Mouse (Mus musculus) inflammation-experienced regulatory T-cells, adult 6 months (primary cell): ENCODE data around the gene Pdzd2. TPM values are rescaled to one million over a fixed set of nuclear protein-coding genes. Genes with fewer than 3 reads are reported as not detected.
A peak's percentile ranks its signal among the peaks of the same experiment; 100 is the strongest.
"Not testable (repeated sequence)": the region's sequence is repeated elsewhere in the genome, so short reads cannot be mapped to it uniquely, and the experiment has no call there.

Source experiments
- ATAC-seq: one replicate; pipeline ENCODE4 v1.8.0; 2017
- polyA plus RNA-seq, 3 experiments: library from polyadenylated mRNA; unstranded; fragments of 100-300 nt; shearing (Covaris generic); gene quantifications; one replicate each; pipeline ENCODE4 v1.2.1; 2017

Gene Pdzd2
- polyA plus RNA-seq, 3 experiments from 2014 or later, result 0.34 to 0.46 (median 0.40) TPM

- ATAC-seq, result peak; percentile 55
Measured at GRCm38 (mm10) chr15:12371183-12371582, 368.5 kb downstream of the Pdzd2 start.

- no peak for ATAC-seq
Measured at GRCm38 (mm10) chr15:12370096-12370495, 369.6 kb downstream of the Pdzd2 start.

GRCm38 (mm10) chr15:12368850-12369249 lies 370.9 kb downstream of the Pdzd2 start:
- no peak for ATAC-seq

- ATAC-seq, result no peak
Measured at GRCm38 (mm10) chr15:12368357-12368756, 371.4 kb downstream of the Pdzd2 start.

GRCm38 (mm10) chr15:12367306-12368080 lies 372.2 kb downstream of the Pdzd2 start:
- no peak for ATAC-seq

- ATAC-seq, result not testable (repeated sequence)
Measured at GRCm38 (mm10) chr15:12366580-12367305, 373.0 kb downstream of the Pdzd2 start.

GRCm38 (mm10) chr15:12366072-12366469 lies 373.7 kb downstream of the Pdzd2 start:
- no peak for ATAC-seq

GRCm38 (mm10) chr15:12365416-12366071 lies 374.2 kb downstream of the Pdzd2 start:
- no peak for ATAC-seq

- ATAC-seq, result no peak
Measured at GRCm38 (mm10) chr15:12364096-12364495, 375.6 kb downstream of the Pdzd2 start.

GRCm38 (mm10) chr15:12362701-12363040 lies 377.1 kb downstream of the Pdzd2 start:
- no peak for ATAC-seq

- ATAC-seq, result no peak
Measured at GRCm38 (mm10) chr15:12362001-12362700, 377.6 kb downstream of the Pdzd2 start.

GRCm38 (mm10) chr15:12360519-12361212 lies 379.1 kb downstream of the Pdzd2 start:
- no peak for ATAC-seq

GRCm38 (mm10) chr15:12358384-12358783 lies 381.3 kb downstream of the Pdzd2 start:
- no peak for ATAC-seq

- ATAC-seq, result no peak
Measured at GRCm38 (mm10) chr15:12357459-12357858, 382.3 kb downstream of the Pdzd2 start.

GRCm38 (mm10) chr15:12355907-12356306 lies 383.8 kb downstream of the Pdzd2 start:
- no peak for ATAC-seq

GRCm38 (mm10) chr15:12355261-12355660 lies 384.5 kb downstream of the Pdzd2 start:
- no peak for ATAC-seq

- ATAC-seq, result no peak
Measured at GRCm38 (mm10) chr15:12354281-12354810, 385.4 kb downstream of the Pdzd2 start.

GRCm38 (mm10) chr15:12351470-12351869 lies 388.3 kb downstream of the Pdzd2 start:
- ATAC-seq, result no peak

GRCm38 (mm10) chr15:12349840-12350239 lies 389.9 kb downstream of the Pdzd2 start:
- ATAC-seq, result no peak

GRCm38 (mm10) chr15:12348950-12349349 lies 390.8 kb downstream of the Pdzd2 start:
- peak; percentile 65 for ATAC-seq

GRCm38 (mm10) chr15:12346916-12347315 lies 392.8 kb downstream of the Pdzd2 start:
- no peak for ATAC-seq

GRCm38 (mm10) chr15:12341401-12341758 lies 398.3 kb downstream of the Pdzd2 start:
- ATAC-seq, result no peak
